Mouse (Mus musculus): ENCODE measurements around the gene AI464131. TPM values are rescaled to one million over a fixed set of nuclear protein-coding genes. Genes with fewer than 3 reads are reported as not detected.

AI464131 gene
- 0.07 TPM for polyA plus RNA-seq (2017; shearing (Covaris generic))

GRCm38 (mm10) chr4:41502986-41503412, at the start of gene AI464131:
Gene AI464131, minus strand, starts transcription at chr4:41503076.

DNA sequence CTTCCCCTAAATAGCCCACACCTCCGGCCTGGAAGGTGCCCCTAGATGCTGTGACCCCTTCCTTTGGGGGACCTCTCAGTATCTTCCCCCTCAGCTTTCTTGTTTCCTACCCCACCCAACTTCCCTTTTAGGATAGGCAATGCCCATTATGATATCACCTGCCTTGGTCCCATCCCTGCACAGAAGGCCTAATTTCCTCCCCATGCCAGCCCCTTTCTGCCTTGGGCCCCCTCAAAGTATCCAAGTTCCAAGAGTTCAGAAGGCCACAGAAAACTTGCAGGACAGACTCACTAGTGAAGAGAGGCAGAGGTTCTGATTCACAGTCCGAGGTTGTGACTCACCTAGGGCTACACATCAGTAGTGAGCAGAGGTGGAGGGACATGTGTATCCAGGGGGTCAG, 14.4 kb upstream of the AI464131 start, which contains the start of gene 1110017D15Rik:
TSS of gene 1110017D15Rik (minus strand) at position 101 of the 400 bp plus-strand sequence.

GRCm38 (mm10) chr4:41464345-41465286, 38.3 kb downstream of the AI464131 start, which contains the start of the genes Kif24 and Nudt2:
Gene Kif24, minus strand, starts transcription at chr4:41464887.
Gene Nudt2, plus strand, starts transcription at chr4:41465151.

Other genes starting within 250 kb of the AI464131 start
- gene Ubap2, start 227.9 kb downstream of the AI464131 start, polyA plus RNA-seq (2017; shearing (Covaris generic)) = 62.9 TPM
- gene Dcaf12, start 188.2 kb downstream of the AI464131 start, polyA plus RNA-seq (2017; shearing (Covaris generic)) = 84.9 TPM
- gene Ubap1, start 154.1 kb downstream of the AI464131 start, polyA plus RNA-seq (2017; shearing (Covaris generic)) = 106 TPM
- 0.96 TPM for gene Kif24, start 38.2 kb downstream of the AI464131 start, polyA plus RNA-seq (2017; shearing (Covaris generic))
- 18.6 TPM for gene Nudt2, start 37.9 kb downstream of the AI464131 start, polyA plus RNA-seq (2017; shearing (Covaris generic))
- gene 1110017D15Rik, start 14.3 kb upstream of the AI464131 start, polyA plus RNA-seq (2017; shearing (Covaris generic)) = not detected
- 1.8 TPM for gene Fam219a, start 66.5 kb upstream of the AI464131 start, polyA plus RNA-seq (2017; shearing (Covaris generic))
- gene Dnaic1, start 66.7 kb upstream of the AI464131 start, polyA plus RNA-seq (2017; shearing (Covaris generic)) = not detected
- not detected for gene Enho, start 137.2 kb upstream of the AI464131 start, polyA plus RNA-seq (2017; shearing (Covaris generic))
- gene Cntfr, start 194.0 kb upstream of the AI464131 start, polyA plus RNA-seq (2017; shearing (Covaris generic)) = not detected
- gene Il11ra1, start 196.9 kb upstream of the AI464131 start, polyA plus RNA-seq (2017; shearing (Covaris generic)) = 12.2 TPM
- 41.2 TPM for gene Rpp25l, start 210.5 kb upstream of the AI464131 start, polyA plus RNA-seq (2017; shearing (Covaris generic))
- gene Dctn3, start 220.1 kb upstream of the AI464131 start, polyA plus RNA-seq (2017; shearing (Covaris generic)) = 130 TPM
- gene Arid3c, start 228.1 kb upstream of the AI464131 start, polyA plus RNA-seq (2017; shearing (Covaris generic)) = not detected

All from inflammation-experienced regulatory T-cells, adult 16 weeks (primary cell).